Mouse (Mus musculus): ENCODE measurements around the gene Polr2e.

Polr2e gene

GRCm38 (mm10) chr10:79989272-79989786 is 50.3 kb downstream of the Polr2e start:
- no peak for DNase-seq (ENCODE audit: low spot score in 2 of 2)

GRCm38 (mm10) chr10:79988506-79989271 is 50.9 kb downstream of the Polr2e start, which contains the start of gene Cnn2:
Gene Cnn2, plus strand, starts transcription at chr10:79988584.
- DNase-seq (ENCODE audit: low spot score in 2 of 2): peak; percentile 43 to 53

- peak in 1 of 2 experiments; percentile 25 for DNase-seq (ENCODE audit: low spot score in 2 of 2)
Measured at GRCm38 (mm10) chr10:79987771-79988505, 51.7 kb downstream of the Polr2e start.

DNA sequence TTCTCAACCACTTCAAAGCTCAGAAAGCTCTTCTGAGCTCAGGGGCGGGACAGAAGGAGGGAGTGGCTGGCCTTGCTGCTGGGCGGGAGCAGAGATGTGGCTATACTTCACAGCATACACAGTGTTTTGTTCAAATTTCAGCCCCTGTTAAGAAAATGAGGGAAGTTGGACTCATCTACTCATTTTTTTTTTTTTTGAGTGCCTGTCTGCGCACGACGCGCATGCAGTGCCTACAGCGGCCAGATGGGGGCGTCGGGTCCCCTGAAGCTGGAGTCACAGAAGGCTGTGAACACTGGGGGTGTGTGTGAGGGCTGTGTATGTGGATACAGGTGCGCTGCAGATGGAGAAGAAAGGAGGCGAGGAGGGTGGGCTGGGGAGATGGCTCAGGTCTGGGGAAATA is 52.6 kb downstream of the Polr2e start:
- peak; percentile 59 to 81 for DNase-seq (ENCODE audit: low spot score in 2 of 2)

- peak in 1 of 2 experiments; percentile 27 for DNase-seq (ENCODE audit: low spot score in 2 of 2)
Measured at GRCm38 (mm10) chr10:79986232-79986878, 53.2 kb downstream of the Polr2e start.
